Mouse (Mus musculus): ENCODE data around the gene Repin1. TPM values are rescaled to one million over a fixed set of nuclear protein-coding genes. Genes with fewer than 3 reads are reported as not detected.

Gene Repin1
- total RNA-seq, 2 experiments from 2014 or later: 2.3 TPM; not detected in 1

- no peak for ATAC-seq (replicated peaks; ENCODE audit: low FRiP score, poor library complexity, severe bottlenecking)
Observed at GRCm38 (mm10) chr6:48573981-48574380, 19.7 kb upstream of the Repin1 start.

GRCm38 (mm10) chr6:48578736-48579135 lies 14.9 kb upstream of the Repin1 start:
- ATAC-seq (replicated peaks; ENCODE audit: low FRiP score, poor library complexity, severe bottlenecking): no peak

GRCm38 (mm10) chr6:48579215-48579648 lies 14.5 kb upstream of the Repin1 start:
- no peak for ATAC-seq (replicated peaks; ENCODE audit: low FRiP score, poor library complexity, severe bottlenecking)

- ATAC-seq (replicated peaks; ENCODE audit: low FRiP score, poor library complexity, severe bottlenecking): no peak
Observed at GRCm38 (mm10) chr6:48581257-48581656, 12.4 kb upstream of the Repin1 start.

- ATAC-seq (replicated peaks; ENCODE audit: low FRiP score, poor library complexity, severe bottlenecking): no peak
Observed at GRCm38 (mm10) chr6:48582037-48582436, 11.6 kb upstream of the Repin1 start.

GRCm38 (mm10) chr6:48589194-48589750 lies 4.4 kb upstream of the Repin1 start, which contains the start of gene Gm45021:
Gene Gm45021 (plus strand): TSS chr6:48589610.
- ATAC-seq (replicated peaks; ENCODE audit: low FRiP score, poor library complexity, severe bottlenecking): no peak

GRCm38 (mm10) chr6:48591221-48591845 lies 2.4 kb upstream of the Repin1 start:
- no peak for ATAC-seq (replicated peaks; ENCODE audit: low FRiP score, poor library complexity, severe bottlenecking)

- ATAC-seq (replicated peaks; ENCODE audit: low FRiP score, poor library complexity, severe bottlenecking): no peak
Observed at GRCm38 (mm10) chr6:48591871-48592270, 1.8 kb upstream of the Repin1 start.

- no peak for ATAC-seq (replicated peaks; ENCODE audit: low FRiP score, poor library complexity, severe bottlenecking)
Observed at GRCm38 (mm10) chr6:48594043-48594738, 508 bp downstream of the Repin1 start.

- ATAC-seq (replicated peaks; ENCODE audit: low FRiP score, poor library complexity, severe bottlenecking): no peak
Observed at GRCm38 (mm10) chr6:48595278-48595677, 1.6 kb downstream of the Repin1 start.

GRCm38 (mm10) chr6:48596545-48597232 lies 3.0 kb downstream of the Repin1 start:
- ATAC-seq (replicated peaks; ENCODE audit: low FRiP score, poor library complexity, severe bottlenecking): no peak

GRCm38 (mm10) chr6:48597233-48597625 lies 3.5 kb downstream of the Repin1 start:
- no peak for ATAC-seq (replicated peaks; ENCODE audit: low FRiP score, poor library complexity, severe bottlenecking)

- ATAC-seq (replicated peaks; ENCODE audit: low FRiP score, poor library complexity, severe bottlenecking): no peak
Observed at GRCm38 (mm10) chr6:48600594-48600993, 6.9 kb downstream of the Repin1 start.

GRCm38 (mm10) chr6:48601271-48602079 lies 7.8 kb downstream of the Repin1 start, which contains the start of gene Zfp775:
Gene Zfp775 (plus strand): TSS chr6:48602063.
- peak; percentile 99 for ATAC-seq (replicated peaks; ENCODE audit: low FRiP score, poor library complexity, severe bottlenecking)

GRCm38 (mm10) chr6:48602080-48602741 lies 8.5 kb downstream of the Repin1 start:
- ATAC-seq (replicated peaks; ENCODE audit: low FRiP score, poor library complexity, severe bottlenecking): peak; percentile 70

GRCm38 (mm10) chr6:48608124-48608523 lies 14.4 kb downstream of the Repin1 start:
- no peak for ATAC-seq (replicated peaks; ENCODE audit: low FRiP score, poor library complexity, severe bottlenecking)

- ATAC-seq (replicated peaks; ENCODE audit: low FRiP score, poor library complexity, severe bottlenecking): no peak
Observed at GRCm38 (mm10) chr6:48609512-48609911, 15.8 kb downstream of the Repin1 start.

GRCm38 (mm10) chr6:48610657-48611056 lies 17.0 kb downstream of the Repin1 start:
- no peak for ATAC-seq (replicated peaks; ENCODE audit: low FRiP score, poor library complexity, severe bottlenecking)

- no peak for ATAC-seq (replicated peaks; ENCODE audit: low FRiP score, poor library complexity, severe bottlenecking)
Observed at GRCm38 (mm10) chr6:48613464-48613863, 19.8 kb downstream of the Repin1 start.
